Mouse (Mus musculus): ENCODE data around the gene Pbxip1. TPM values are rescaled to one million over a fixed set of nuclear protein-coding genes. Genes with fewer than 3 reads are reported as not detected.
A peak's percentile ranks its signal among the peaks of the same experiment; 100 is the strongest.

The Pbxip1 gene
- polyA plus RNA-seq, 1 experiment from 2014 or later: 20.4 TPM

DNA sequence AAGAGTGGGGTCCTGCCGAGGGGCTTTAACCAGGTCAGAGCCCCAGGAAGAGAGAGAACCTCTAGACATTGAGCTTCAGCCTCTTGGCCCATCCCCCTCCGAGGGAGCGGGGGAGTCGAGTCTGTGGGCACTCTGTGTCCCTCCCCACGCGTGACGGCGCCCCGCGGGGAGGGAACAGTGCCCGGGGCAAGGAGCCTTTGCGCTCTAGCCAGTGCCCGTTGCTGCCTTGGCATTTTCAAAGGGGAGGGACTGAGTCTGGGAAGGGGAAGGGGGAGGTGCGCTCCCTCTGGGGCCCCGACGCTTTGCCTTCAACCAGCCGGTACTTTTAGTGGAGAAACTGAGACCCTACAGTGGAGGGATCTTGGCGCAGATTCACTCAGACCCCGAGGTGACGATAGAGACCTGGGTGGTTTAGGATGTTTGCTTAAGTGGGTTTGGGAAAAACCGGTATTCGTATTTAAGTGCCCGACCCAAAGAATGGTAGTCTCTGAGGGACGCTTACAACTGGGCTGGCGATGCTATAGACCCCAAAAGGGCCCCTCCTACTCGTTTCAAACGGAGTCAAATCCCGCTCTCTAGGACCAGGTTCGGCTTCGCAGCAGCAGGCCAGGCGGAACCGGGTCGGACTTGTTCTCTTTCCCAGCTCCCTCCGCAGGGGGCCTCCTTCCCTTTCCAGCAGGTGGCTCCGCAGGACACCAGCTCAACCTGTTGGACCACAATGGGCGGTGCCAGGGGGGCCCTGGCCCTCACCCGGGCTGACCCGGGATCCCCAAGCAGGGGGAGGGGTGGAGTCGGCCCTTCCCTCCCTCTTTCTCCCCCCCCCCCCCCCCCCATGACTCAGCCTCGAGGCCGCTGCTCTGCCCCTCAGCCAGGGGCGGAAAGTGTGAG lies 42.3 kb upstream of the Pbxip1 start, which contains the start of gene Zbtb7b:
Zbtb7b (minus strand) TSS at position 771 of the 888 bp plus-strand sequence.
- peaks cover 62% of the 10 kb centered on the region for H3K4me1 ChIP-seq (replicated peaks)
- H3K4me3 ChIP-seq: peak within 1 kb of the TSS; percentile 51
- no peaks in the 10 kb centered on the region for H3K36me3 ChIP-seq
- peak within 1 kb of the TSS; percentile 44 for H3K9ac ChIP-seq
- ATAC-seq (ENCODE audit: low FRiP score, low read depth): peak; percentile 49
- WGBS: 0% methylated on average over 41 of the region's 42 CpGs
- peak within 1 kb of the TSS; percentile 99 for H3K4me2 ChIP-seq
- peak within 1 kb of the TSS; percentile 73 for H3K27ac ChIP-seq (replicated peaks)
- peaks cover 33% of the 10 kb centered on the region for H3K27me3 ChIP-seq
- no peaks in the 10 kb centered on the region for H3K9me3 ChIP-seq

DNA sequence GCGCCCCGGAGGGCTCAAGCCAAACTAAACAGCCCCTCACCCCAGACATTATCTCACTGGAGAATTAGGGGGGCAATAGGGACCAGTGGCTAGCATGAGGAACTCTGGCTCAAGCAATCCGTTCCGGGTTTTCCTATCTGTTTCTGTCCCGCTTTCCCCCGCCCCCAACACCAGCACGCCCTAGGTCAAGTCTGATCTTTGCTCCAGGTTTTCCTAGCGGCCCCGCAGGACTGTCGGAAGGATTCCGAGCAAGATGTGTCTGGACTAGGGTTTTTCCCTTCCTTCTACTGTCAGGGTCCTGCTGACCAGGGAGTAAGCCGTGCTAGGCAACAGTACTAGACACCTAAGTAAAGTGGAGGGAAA lies 41.6 kb upstream of the Pbxip1 start:
- H3K4me1 ChIP-seq (replicated peaks): peaks cover 62% of the 10 kb centered on the region
- no peak overlapping the region for H3K27ac ChIP-seq (replicated peaks)
- no peaks in the 10 kb centered on the region for H3K36me3 ChIP-seq
- H3K9me3 ChIP-seq: no peaks in the 10 kb centered on the region
- peak overlapping the region; percentile 51 for H3K4me3 ChIP-seq
- peaks cover 33% of the 10 kb centered on the region for H3K27me3 ChIP-seq
- 0% methylated on average over 12 of the region's 12 CpGs for WGBS
- no peak for ATAC-seq (ENCODE audit: low FRiP score, low read depth)
- no peak overlapping the region; the same call in 1 of the 2 replicates for H3K9ac ChIP-seq
- peak overlapping the region; percentile 99 for H3K4me2 ChIP-seq

DNA sequence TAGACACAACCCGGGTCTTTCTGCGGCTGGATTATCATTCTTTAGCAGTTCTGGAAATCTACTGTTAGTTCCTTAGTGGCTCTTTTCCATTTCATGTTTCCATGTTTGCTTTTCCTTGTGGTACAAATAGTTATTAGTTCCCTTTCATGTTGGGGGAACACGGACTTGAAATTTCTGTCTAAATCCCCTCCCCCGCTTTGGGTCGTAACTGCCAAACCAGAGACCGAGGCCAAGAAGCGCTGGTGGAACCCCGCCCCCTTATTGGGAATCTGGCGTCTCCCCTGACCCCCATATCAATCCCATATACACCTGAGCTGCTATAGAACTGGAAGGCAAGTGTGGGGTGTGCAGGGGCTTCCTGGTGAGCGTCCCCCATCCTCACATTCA lies 41.1 kb upstream of the Pbxip1 start:
- Histone ChIP-seq H3K9me3 (no peaks in the 10 kb centered on the region), H3K27ac (replicated peaks) (no peak overlapping the region), H3K9ac (no peak overlapping the region), H3K36me3 (no peaks in the 10 kb centered on the region), H3K27me3 (peaks cover 33% of the 10 kb centered on the region), H3K4me2 (peak overlapping the region; percentile 99), H3K4me1 (replicated peaks) (peaks cover 62% of the 10 kb centered on the region), H3K4me3 (peak overlapping the region; percentile 51)
- 2% methylated on average over 10 of the region's 10 CpGs for WGBS
- no peak for ATAC-seq (ENCODE audit: low FRiP score, low read depth)

DNA sequence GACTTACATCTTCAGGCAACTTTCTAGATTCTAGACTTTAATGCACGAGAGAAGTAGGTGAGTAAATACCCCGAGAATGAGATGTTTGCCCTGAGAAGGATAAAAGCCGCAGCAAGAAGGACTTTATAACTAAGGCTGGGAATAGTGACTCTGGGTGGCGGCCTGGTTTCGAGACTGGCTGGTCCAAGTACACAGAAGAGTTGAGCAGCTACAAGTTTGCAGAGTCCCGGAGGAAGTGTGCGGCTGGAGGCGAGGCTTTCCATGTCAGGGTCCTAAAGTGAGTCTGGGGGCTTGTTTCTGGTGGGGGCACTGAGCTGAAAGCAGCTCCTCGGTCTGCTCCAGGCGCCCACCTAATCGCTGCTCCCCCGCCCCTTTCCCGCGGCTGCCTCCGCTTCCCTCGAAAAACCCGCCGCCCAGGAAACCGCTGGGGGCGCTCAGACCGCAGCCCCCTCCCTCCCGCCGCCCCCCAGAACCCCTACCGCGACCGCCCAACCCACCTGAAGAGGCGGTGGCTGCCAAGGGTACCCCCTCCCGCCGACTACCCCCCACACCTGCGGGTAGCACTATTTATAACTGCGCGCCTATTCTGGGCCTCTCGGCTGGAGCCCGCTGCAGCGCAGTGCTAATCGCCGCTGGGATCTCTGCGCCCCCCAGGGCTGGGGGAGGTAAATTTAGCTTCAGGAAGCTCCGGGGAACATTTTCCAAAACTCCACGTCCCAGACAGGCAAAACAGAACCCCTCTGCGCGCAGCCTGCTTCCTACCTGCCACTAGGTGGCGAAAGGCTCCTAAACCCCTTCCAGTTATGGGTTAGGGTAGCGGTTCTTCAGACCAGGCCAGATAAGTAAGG lies 40.5 kb upstream of the Pbxip1 start:
- Histone ChIP-seq H3K4me3 (peak overlapping the region; percentile 51), H3K27me3 (peaks cover 33% of the 10 kb centered on the region), H3K36me3 (no peaks in the 10 kb centered on the region), H3K4me1 (replicated peaks) (peaks cover 56% of the 10 kb centered on the region), H3K4me2 (peak overlapping the region; percentile 99), H3K9ac (peak overlapping the region; percentile 22), H3K27ac (replicated peaks) (no peak overlapping the region), H3K9me3 (no peaks in the 10 kb centered on the region)
- ATAC-seq (ENCODE audit: low FRiP score, low read depth): no peak
- under 1% methylated on average over 43 of the region's 44 CpGs for WGBS

DNA sequence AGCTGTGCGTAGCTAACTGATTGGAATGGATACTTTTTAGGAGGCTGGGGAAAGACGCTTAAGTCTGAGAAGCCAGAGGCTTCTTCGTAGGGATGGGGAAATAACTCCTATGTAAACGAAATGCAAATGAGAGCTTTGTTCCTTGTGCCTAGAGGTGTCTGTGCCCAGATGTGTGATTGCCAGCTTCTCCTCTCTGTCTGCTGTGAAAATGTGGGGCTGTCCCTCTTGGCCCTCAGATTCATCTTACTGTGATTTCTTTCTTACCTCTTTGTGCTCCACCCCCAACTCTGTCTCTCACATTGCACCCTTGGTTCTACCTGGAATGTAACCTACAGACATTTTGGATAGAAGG lies 39.9 kb upstream of the Pbxip1 start:
- WGBS: under 1% methylated on average over 4 of the region's 4 CpGs
- ATAC-seq (ENCODE audit: low FRiP score, low read depth): no peak
- Histone ChIP-seq H3K27ac (replicated peaks) (no peak overlapping the region), H3K4me1 (replicated peaks) (peaks cover 50% of the 10 kb centered on the region), H3K4me3 (peak overlapping the region; percentile 51), H3K9ac (no peak overlapping the region; the same call in 1 of the 2 replicates), H3K9me3 (no peaks in the 10 kb centered on the region), H3K36me3 (no peaks in the 10 kb centered on the region), H3K27me3 (peaks cover 33% of the 10 kb centered on the region), H3K4me2 (peak overlapping the region; percentile 99)

DNA sequence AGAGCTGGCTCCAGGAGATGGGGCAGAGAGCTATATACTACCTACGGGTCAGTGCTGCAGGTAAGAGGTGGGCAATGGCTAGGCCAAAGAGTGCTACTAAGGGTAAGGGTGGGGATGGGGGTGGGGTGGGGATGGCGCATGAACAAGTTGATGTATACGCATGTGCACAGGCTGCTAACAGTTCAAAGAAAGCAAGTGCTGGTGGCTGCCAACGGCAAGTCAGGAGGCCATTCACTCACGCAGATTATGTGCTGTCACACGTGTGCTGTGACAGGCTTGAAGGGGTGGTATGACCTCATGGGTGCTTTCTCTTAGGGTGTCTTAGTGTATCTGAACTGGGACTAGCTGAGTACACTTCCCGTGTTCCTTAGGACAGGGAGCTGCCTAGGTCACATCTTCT lies 35.2 kb upstream of the Pbxip1 start:
- H3K36me3 ChIP-seq: peaks cover 21% of the 10 kb centered on the region
- no peak overlapping the region for H3K4me2 ChIP-seq
- WGBS: 88% methylated on average over 7 of the region's 7 CpGs

DNA sequence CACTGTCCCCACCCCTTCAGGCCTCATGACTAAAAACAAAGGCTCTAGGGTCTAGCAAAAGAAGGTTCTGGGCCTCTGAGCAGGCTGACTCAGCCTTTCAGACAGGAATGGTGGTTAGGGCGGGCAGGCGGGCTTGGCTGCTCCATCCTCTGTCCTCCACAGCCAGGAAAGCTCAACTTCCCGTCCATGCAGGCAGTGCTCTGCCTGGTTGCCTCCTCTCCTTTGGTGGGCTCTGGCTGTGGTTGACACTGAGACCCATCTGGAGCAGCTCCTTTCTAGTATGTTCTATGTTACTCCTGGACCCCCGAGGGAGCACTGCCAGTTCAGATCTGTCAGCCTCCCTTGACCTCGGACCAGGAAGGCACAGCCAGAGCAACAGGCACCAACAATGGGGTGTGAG lies 33.8 kb upstream of the Pbxip1 start, which contains the start of gene Lenep:
Lenep (minus strand) TSS at position 101 of the 400 bp plus-strand sequence.
- Histone ChIP-seq H3K4me1 (replicated peaks) (no peaks in the 10 kb centered on the region), H3K4me2 (no peak within 1 kb of the TSS), H3K4me3 (no peak within 1 kb of the TSS), H3K27ac (replicated peaks) (no peak within 1 kb of the TSS), H3K36me3 (peaks cover 21% of the 10 kb centered on the region), H3K27me3 (no peaks in the 10 kb centered on the region), H3K9ac (no peak within 1 kb of the TSS), H3K9me3 (no peaks in the 10 kb centered on the region)
- 69% methylated on average over 5 of the region's 5 CpGs for WGBS
- ATAC-seq (ENCODE audit: low FRiP score, low read depth): no peak

More for the DNA sequence above, 35.2 kb upstream of the Pbxip1 start:
- Histone ChIP-seq H3K27me3 (peaks cover 4% of the 10 kb centered on the region; the same call in 1 of the 2 replicates), H3K4me1 (replicated peaks) (peaks cover 4% of the 10 kb centered on the region), H3K4me3 (no peak overlapping the region), H3K27ac (replicated peaks) (no peak overlapping the region), H3K9me3 (no peaks in the 10 kb centered on the region), H3K9ac (no peak overlapping the region)
- ATAC-seq (ENCODE audit: low FRiP score, low read depth): no peak

DNA sequence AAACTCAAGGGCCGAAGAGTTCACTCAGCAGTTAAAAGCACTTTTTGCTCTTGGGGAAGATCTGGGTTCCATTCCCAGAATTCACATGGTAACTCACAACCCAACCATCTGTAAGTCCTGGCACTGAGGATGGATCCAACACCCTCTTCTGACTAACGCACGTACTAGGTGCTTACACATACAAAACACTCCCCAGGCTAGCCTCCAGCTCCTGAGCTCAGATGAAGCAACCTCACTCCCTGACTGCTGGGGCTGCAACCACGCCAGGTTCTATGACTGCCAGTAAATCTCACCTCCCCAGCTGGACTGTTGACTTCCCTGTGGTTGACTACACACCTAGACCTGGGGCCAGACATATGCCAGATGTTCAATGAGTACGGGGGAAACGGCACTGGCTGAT lies 29.6 kb upstream of the Pbxip1 start:
- H3K4me2 ChIP-seq: no peak overlapping the region
- H3K4me3 ChIP-seq: no peak overlapping the region
- no peak for ATAC-seq (ENCODE audit: low FRiP score, low read depth)
- WGBS: 92% methylated on average over 6 of the region's 6 CpGs
- H3K27ac ChIP-seq (replicated peaks): no peak overlapping the region
- H3K36me3 ChIP-seq: peaks cover 21% of the 10 kb centered on the region
- no peaks in the 10 kb centered on the region for H3K27me3 ChIP-seq
- no peak overlapping the region for H3K9ac ChIP-seq
- H3K9me3 ChIP-seq: no peaks in the 10 kb centered on the region
- peaks cover 14% of the 10 kb centered on the region for H3K4me1 ChIP-seq (replicated peaks)

DNA sequence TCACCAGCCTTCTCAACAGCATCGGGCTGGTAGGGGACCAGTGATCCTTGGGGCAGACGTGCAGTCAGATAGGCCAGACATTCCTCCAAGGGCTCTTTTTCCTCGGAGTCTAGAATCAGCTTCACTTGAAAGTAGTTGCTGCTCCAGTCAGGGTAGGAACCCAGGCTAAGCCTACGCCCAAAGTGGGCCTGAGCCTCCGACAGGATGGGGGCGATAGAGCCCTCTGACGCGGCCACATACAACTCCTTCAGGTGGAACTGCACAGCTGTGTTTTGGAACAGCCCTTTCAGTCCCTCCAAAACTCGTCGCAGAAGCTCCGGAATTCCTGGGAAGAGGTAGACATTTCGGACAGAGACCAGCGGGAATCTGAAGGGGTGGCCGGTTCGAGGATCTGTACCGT lies 28.1 kb upstream of the Pbxip1 start:
- 69% methylated on average over 16 of the region's 16 CpGs for WGBS

DNA sequence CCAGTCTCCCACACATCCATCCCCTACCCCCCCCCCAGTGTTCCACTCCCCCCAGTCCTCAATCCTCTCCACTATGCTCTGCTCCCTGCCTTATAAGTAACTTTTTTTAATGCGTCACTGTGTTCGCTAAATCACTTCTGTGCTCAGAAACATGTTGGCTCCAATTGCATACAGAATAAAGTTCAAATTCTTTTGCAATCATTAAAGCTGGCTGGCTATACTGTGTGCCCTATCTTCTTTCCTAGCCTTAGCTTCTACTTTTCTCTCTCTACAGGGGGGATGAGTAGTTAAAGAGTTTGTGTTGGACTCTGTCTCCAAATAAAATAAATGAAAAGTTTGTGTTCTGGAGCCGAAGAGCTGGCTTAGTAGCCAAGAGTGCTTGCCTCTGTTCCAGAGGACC lies 26.8 kb upstream of the Pbxip1 start:
- no peak for ATAC-seq (ENCODE audit: low FRiP score, low read depth)
- H3K4me1 ChIP-seq (replicated peaks): peaks cover 21% of the 10 kb centered on the region
- WGBS: 93% methylated on average over 3 of the region's 3 CpGs
- no peak overlapping the region for H3K9ac ChIP-seq
- H3K4me2 ChIP-seq: no peak overlapping the region
- peaks cover 5% of the 10 kb centered on the region for H3K36me3 ChIP-seq
- no peak overlapping the region for H3K4me3 ChIP-seq
- H3K9me3 ChIP-seq: no peaks in the 10 kb centered on the region
- H3K27me3 ChIP-seq: no peaks in the 10 kb centered on the region
- H3K27ac ChIP-seq (replicated peaks): no peak overlapping the region

More for the DNA sequence above, 28.1 kb upstream of the Pbxip1 start:
- no peak for ATAC-seq (ENCODE audit: low FRiP score, low read depth)
- H3K27me3 ChIP-seq: no peaks in the 10 kb centered on the region
- H3K9ac ChIP-seq: no peak overlapping the region
- H3K4me2 ChIP-seq: no peak overlapping the region
- H3K9me3 ChIP-seq: no peaks in the 10 kb centered on the region
- H3K36me3 ChIP-seq: peaks cover 9% of the 10 kb centered on the region
- H3K27ac ChIP-seq (replicated peaks): no peak overlapping the region
- H3K4me1 ChIP-seq (replicated peaks): peaks cover 21% of the 10 kb centered on the region
- no peak overlapping the region for H3K4me3 ChIP-seq

DNA sequence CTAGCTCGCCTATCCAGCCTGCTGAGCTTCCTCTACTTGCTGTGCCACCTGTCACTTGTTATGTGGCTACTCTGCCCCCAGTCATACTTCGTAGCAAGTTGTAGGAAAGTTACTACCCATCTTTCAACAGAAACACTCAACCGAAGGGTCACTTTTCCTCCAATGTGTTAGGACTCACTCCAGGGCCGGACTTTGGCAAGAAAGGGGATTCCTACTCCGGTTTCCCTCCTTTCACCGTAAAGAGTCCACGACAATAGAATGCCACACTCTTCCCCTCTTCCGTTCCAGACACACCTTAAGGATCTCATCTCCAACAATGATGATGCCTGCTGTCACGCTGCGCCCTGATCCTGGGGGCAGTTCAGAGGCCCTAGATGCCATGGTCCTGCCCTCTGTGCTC lies 25.6 kb upstream of the Pbxip1 start:
- Histone ChIP-seq H3K36me3 (peaks cover 11% of the 10 kb centered on the region), H3K27ac (replicated peaks) (peak overlapping the region; percentile 76), H3K4me2 (peak overlapping the region; percentile 81), H3K4me3 (peak overlapping the region; percentile 45), H3K9me3 (no peaks in the 10 kb centered on the region), H3K9ac (peak overlapping the region; percentile 50), H3K27me3 (no peaks in the 10 kb centered on the region), H3K4me1 (replicated peaks) (peaks cover 21% of the 10 kb centered on the region)
- no peak for ATAC-seq (ENCODE audit: low FRiP score, low read depth)
- 82% methylated on average over 10 of the region's 10 CpGs for WGBS

Measured in hindbrain, embryonic 15.5 days (tissue).